31 mouse cellular contexts compared by ENCODE assay signal in the genomic region with DNA sequence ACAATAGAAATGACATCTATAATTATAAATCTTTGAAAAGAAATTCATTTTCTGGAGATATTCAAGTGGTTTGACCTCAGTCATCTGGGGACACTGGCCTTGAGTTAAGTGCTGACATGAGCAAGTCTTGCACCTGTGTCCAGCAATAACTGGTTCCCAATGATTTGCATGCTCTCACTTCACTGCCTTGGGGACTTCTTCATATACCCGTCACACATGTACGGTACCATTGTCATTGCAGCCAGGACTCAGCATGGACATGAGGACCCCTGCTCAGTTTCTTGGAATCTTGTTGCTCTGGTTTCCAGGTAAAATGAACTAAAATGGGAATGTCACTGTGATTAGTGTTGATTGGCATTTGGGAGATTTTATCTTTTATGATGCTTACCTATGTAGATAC.
"Had no signal": no experiment of that assay in that cellular context is flagged by ENCODE, and none has a peak within 500 bp of the region (broad histone marks: within the 10 kb centered on the region; RNA-seq: fewer than 3 reads in every experiment).

No protein-coding gene starts in this region.

- H3K9ac ChIP-seq: limb, embryonic 12.5 days; limb, embryonic 13.5 days; limb, embryonic 15.5 days; liver, embryonic 12.5 days; liver, embryonic 13.5 days; liver, embryonic 14.5 days; liver, embryonic 15.5 days; liver, postnatal 0 days; lung, embryonic 14.5 days; lung, embryonic 15.5 days; midbrain, embryonic 12.5 days; midbrain, embryonic 13.5 days; midbrain, embryonic 15.5 days had no signal

- DNase-seq: left cerebral cortex, postnatal 4 days; liver; liver, embryonic 13.5 days; liver, postnatal 0 days; lung, adult 18-20 months; lung, adult 2 months; lung, embryonic 14.5 days; lung, postnatal 10 days; lung, postnatal 14 days; lung, postnatal 36 days; lung, postnatal 4 days; midbrain, embryonic 14.5 days had no signal

- H3K4me3 ChIP-seq: left cerebral cortex, adult 2 months; limb, embryonic 10.5 days; limb, embryonic 12.5 days; limb, embryonic 13.5 days; limb, embryonic 15.5 days; liver, embryonic 12.5 days; liver, embryonic 13.5 days; liver, embryonic 15.5 days; lung, embryonic 15.5 days; megakaryocyte, embryonic 14.5 days; midbrain, embryonic 10.5 days; midbrain, embryonic 12.5 days; midbrain, embryonic 13.5 days; midbrain, embryonic 15.5 days; myocyte had no signal

- H3K9me3 ChIP-seq: limb, embryonic 10.5 days; limb, embryonic 13.5 days; limb, embryonic 15.5 days; liver, embryonic 12.5 days; liver, embryonic 13.5 days; liver, embryonic 15.5 days; lung, embryonic 15.5 days; megakaryocyte, embryonic 14.5 days; midbrain, embryonic 10.5 days; midbrain, embryonic 12.5 days; midbrain, embryonic 13.5 days; midbrain, embryonic 15.5 days had no signal

- ATAC-seq: liver, embryonic 12.5 days; liver, postnatal 0 days; midbrain, embryonic 13.5 days; midbrain, embryonic 15.5 days; midbrain, embryonic 16.5 days had no signal

- H3K4me2 ChIP-seq: limb, embryonic 12.5 days; limb, embryonic 13.5 days; limb, embryonic 15.5 days; liver, embryonic 11.5 days; liver, embryonic 12.5 days; liver, embryonic 13.5 days; liver, embryonic 15.5 days; lung, embryonic 14.5 days; lung, embryonic 15.5 days; midbrain, embryonic 11.5 days; midbrain, embryonic 12.5 days; midbrain, embryonic 13.5 days; midbrain, embryonic 15.5 days had no signal

- H3K27me3 ChIP-seq: limb, embryonic 12.5 days; limb, embryonic 13.5 days; limb, embryonic 15.5 days; liver, embryonic 12.5 days; liver, embryonic 13.5 days; liver, embryonic 15.5 days; lung, embryonic 15.5 days; megakaryocyte, embryonic 14.5 days; midbrain, embryonic 12.5 days; midbrain, embryonic 13.5 days; midbrain, embryonic 15.5 days had no signal

- H3K36me3 ChIP-seq: limb, embryonic 10.5 days; limb, embryonic 12.5 days; limb, embryonic 13.5 days; limb, embryonic 15.5 days; liver, embryonic 12.5 days; liver, embryonic 13.5 days; liver, embryonic 15.5 days; lung, embryonic 15.5 days; midbrain, embryonic 10.5 days; midbrain, embryonic 12.5 days; midbrain, embryonic 13.5 days; midbrain, embryonic 15.5 days had no signal

- H3K4me1 ChIP-seq: limb, embryonic 10.5 days; limb, embryonic 12.5 days; limb, embryonic 13.5 days; limb, embryonic 15.5 days; liver, embryonic 12.5 days; liver, embryonic 13.5 days; liver, embryonic 15.5 days; lung, embryonic 15.5 days; megakaryocyte, embryonic 14.5 days; midbrain, embryonic 10.5 days; midbrain, embryonic 12.5 days; midbrain, embryonic 13.5 days; midbrain, embryonic 15.5 days had no signal

- H3K27ac ChIP-seq: left cerebral cortex, adult 2 months; limb, embryonic 10.5 days; limb, embryonic 12.5 days; limb, embryonic 13.5 days; limb, embryonic 15.5 days; liver, embryonic 12.5 days; liver, embryonic 13.5 days; liver, embryonic 14.5 days; liver, embryonic 15.5 days; lung, embryonic 15.5 days; macrophage; midbrain, embryonic 10.5 days; midbrain, embryonic 12.5 days; midbrain, embryonic 13.5 days; midbrain, embryonic 15.5 days had no signal
